In genomic region chr7:81278966-81279365, GRCm38 (mm10) we compare ENCODE assay signal across 30 mouse cellular contexts.
"Had no signal": no experiment of that assay in that cellular context is flagged by ENCODE, and none has a peak within 500 bp of the region (broad histone marks: within the 10 kb centered on the region; RNA-seq: fewer than 3 reads in every experiment).

No protein-coding gene starts in this region.

- ATAC-seq: liver, embryonic 12.5 days; lung, postnatal 0 days; midbrain, embryonic 13.5 days; midbrain, embryonic 15.5 days; midbrain, embryonic 16.5 days had no signal

- H3K27me3 ChIP-seq: limb, embryonic 12.5 days; limb, embryonic 13.5 days; limb, embryonic 15.5 days; liver, embryonic 12.5 days; liver, embryonic 13.5 days; liver, embryonic 15.5 days; lung, embryonic 15.5 days; midbrain, embryonic 12.5 days; midbrain, embryonic 13.5 days; midbrain, embryonic 15.5 days; neural tube, embryonic 12.5 days had no signal

- DNase-seq: left cerebral cortex, postnatal 4 days; liver; liver, embryonic 13.5 days; lung, adult 18-20 months; lung, adult 2 months; lung, embryonic 14.5 days; lung, postnatal 10 days; lung, postnatal 14 days; lung, postnatal 36 days; lung, postnatal 4 days had no signal

- H3K9me3 ChIP-seq: limb, embryonic 10.5 days; limb, embryonic 12.5 days; limb, embryonic 13.5 days; limb, embryonic 15.5 days; liver, embryonic 12.5 days; liver, embryonic 13.5 days; liver, embryonic 15.5 days; lung, embryonic 15.5 days; megakaryocyte, embryonic 14.5 days; midbrain, embryonic 10.5 days; midbrain, embryonic 12.5 days; midbrain, embryonic 13.5 days; midbrain, embryonic 15.5 days; neural tube, embryonic 12.5 days had no signal

- H3K4me3 ChIP-seq: left cerebral cortex, adult 2 months; limb, embryonic 10.5 days; limb, embryonic 12.5 days; limb, embryonic 13.5 days; limb, embryonic 15.5 days; liver, embryonic 12.5 days; liver, embryonic 13.5 days; liver, embryonic 15.5 days; lung, embryonic 15.5 days; megakaryocyte, embryonic 14.5 days; midbrain, embryonic 10.5 days; midbrain, embryonic 12.5 days; midbrain, embryonic 13.5 days; midbrain, embryonic 15.5 days; myocyte; neural tube, embryonic 12.5 days had no signal

- H3K36me3 ChIP-seq: limb, embryonic 10.5 days; limb, embryonic 12.5 days; limb, embryonic 13.5 days; limb, embryonic 15.5 days; liver, embryonic 12.5 days; liver, embryonic 13.5 days; liver, embryonic 15.5 days; lung, embryonic 15.5 days; midbrain, embryonic 10.5 days; midbrain, embryonic 12.5 days; midbrain, embryonic 13.5 days; midbrain, embryonic 15.5 days; neural tube, embryonic 12.5 days had no signal

- H3K4me2 ChIP-seq: limb, embryonic 12.5 days; limb, embryonic 13.5 days; limb, embryonic 15.5 days; liver, embryonic 11.5 days; liver, embryonic 12.5 days; liver, embryonic 13.5 days; liver, embryonic 15.5 days; lung, embryonic 14.5 days; lung, embryonic 15.5 days; midbrain, embryonic 11.5 days; midbrain, embryonic 12.5 days; midbrain, embryonic 13.5 days; midbrain, embryonic 15.5 days; neural tube, embryonic 12.5 days had no signal

- H3K27ac ChIP-seq: left cerebral cortex, adult 2 months; limb, embryonic 10.5 days; limb, embryonic 12.5 days; limb, embryonic 13.5 days; limb, embryonic 15.5 days; liver, embryonic 12.5 days; liver, embryonic 13.5 days; liver, embryonic 14.5 days; liver, embryonic 15.5 days; lung, embryonic 15.5 days; midbrain, embryonic 10.5 days; midbrain, embryonic 12.5 days; midbrain, embryonic 13.5 days; midbrain, embryonic 15.5 days; neural tube, embryonic 12.5 days had no signal

- H3K9ac ChIP-seq: limb, embryonic 12.5 days; limb, embryonic 13.5 days; limb, embryonic 15.5 days; liver, embryonic 12.5 days; liver, embryonic 13.5 days; liver, embryonic 14.5 days; liver, embryonic 15.5 days; lung, embryonic 14.5 days; lung, embryonic 15.5 days; midbrain, embryonic 12.5 days; midbrain, embryonic 13.5 days; midbrain, embryonic 15.5 days; neural tube, embryonic 12.5 days had no signal

- H3K4me1 ChIP-seq: limb, embryonic 15.5 days; liver, embryonic 12.5 days; liver, embryonic 13.5 days; liver, embryonic 15.5 days; lung, embryonic 15.5 days; midbrain, embryonic 10.5 days; midbrain, embryonic 12.5 days; midbrain, embryonic 13.5 days; midbrain, embryonic 15.5 days; neural tube, embryonic 12.5 days had no signal
